Mouse (Mus musculus): ENCODE measurements around the gene Slc9c1. TPM values are rescaled to one million over a fixed set of nuclear protein-coding genes. Genes with fewer than 3 reads are reported as not detected.
"Not testable (repeated sequence)": the region's sequence is repeated elsewhere in the genome, so short reads cannot be mapped to it uniquely, and the experiment has no call there.

Gene Slc9c1
- total RNA-seq (2021): not detected
- long read RNA-seq: 0 reads

GRCm38 (mm10) chr16:45535009-45535408, at the start of gene Slc9c1:
Gene Slc9c1, plus strand, starts transcription at chr16:45535309.
- no peak for DNase-seq (ENCODE audit: low spot score in 2 of 2)

- no peak for DNase-seq (ENCODE audit: low spot score in 2 of 2)
These were observed 42.2 kb upstream of the Slc9c1 start, which contains the start of gene Gm609 for GRCm38 (mm10) chr16:45492927-45493326. Gene Gm609, minus strand, starts transcription at chr16:45492969.

DNA sequence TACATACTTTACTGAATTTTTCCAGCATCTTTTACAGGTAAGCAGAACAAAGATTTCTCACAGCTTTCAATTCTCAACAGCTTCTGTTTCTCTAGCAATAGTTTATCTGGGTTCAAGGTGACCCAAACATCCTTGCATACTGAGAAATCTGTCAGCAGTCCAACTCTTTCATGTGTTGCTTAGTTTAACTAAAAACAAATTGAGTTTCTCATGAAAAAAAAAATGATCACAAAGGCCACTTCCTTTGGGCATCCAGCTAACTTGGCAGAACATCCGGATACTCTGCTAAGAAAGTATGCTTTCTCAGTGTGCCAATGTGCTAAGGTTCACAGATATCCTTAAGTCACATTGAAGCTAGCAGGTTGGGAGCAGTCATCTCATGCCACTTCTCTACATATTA, 39.8 kb upstream of the Slc9c1 start:
- DNase-seq (ENCODE audit: low spot score in 2 of 2): no peak

DNA sequence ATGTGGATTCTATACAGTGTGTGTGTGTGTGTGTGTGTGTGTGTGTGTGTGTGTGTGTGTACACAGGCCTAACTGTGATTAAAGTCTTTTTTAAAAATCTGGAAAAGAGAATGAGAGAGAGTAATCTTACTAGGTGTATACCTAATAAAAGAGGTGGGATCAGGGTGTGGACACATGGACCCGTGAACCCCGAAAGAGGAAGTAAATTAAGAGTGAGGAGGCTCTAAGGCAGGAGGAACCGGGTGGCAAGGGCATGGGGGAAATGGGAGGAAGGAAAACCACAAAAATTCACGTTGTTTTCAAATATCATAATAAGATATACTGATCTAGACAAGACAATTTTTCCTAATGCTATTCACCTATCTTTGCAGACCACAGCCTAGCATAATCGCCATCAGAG, 9.6 kb upstream of the Slc9c1 start:
- no peak for DNase-seq (ENCODE audit: low spot score in 2 of 2)

DNA sequence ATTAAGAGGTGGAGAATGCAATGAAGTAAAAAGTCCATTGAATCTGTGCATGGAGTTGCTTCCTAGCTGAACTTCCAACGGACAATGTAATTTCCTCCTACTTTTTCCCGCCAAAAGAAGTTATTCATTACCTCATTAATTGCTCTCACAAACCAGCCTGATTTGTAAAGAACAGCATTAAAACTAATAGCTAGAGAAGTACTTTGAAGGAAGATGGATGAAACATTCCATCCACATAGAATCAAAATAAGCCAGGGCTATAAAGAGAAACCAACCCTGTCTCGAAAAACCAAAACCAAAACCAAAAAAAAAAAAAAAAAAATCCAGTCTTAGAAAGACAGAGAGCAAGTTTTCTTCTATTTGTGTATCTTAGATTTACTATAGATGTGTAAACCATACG, 3.2 kb upstream of the Slc9c1 start, which contains the start of gene Gm17783:
TSS of gene Gm17783 (minus strand) at position 101 of the 400 bp plus-strand sequence.
- DNase-seq (ENCODE audit: low spot score in 2 of 2): no peak

- not testable (repeated sequence) for DNase-seq (ENCODE audit: low spot score in 2 of 2)
These were observed 3.2 kb downstream of the Slc9c1 start for GRCm38 (mm10) chr16:45538342-45538741.

DNA sequence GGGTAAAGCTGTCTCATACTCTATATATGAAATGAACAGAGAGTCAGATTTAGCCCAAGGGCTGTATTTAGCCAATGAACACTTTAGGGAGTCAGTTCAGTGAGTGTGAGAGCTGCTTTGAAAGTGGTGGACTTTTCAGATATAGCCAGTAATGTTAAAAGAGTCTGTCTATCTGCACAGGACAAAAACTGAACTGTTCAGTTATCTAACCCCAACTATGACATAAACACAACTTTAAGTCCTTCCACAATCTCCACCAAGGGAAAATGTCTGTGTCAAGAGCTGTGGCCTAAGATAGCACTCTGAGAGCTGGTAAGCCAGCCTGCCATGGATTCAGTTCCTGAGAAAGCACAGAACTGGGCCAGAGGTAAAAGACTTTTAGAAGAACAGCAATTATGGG, 7.0 kb downstream of the Slc9c1 start:
- no peak for DNase-seq (ENCODE audit: low spot score in 2 of 2)

GRCm38 (mm10) chr16:45544341-45544740, 9.2 kb downstream of the Slc9c1 start:
- DNase-seq (ENCODE audit: low spot score in 2 of 2): no peak

DNA sequence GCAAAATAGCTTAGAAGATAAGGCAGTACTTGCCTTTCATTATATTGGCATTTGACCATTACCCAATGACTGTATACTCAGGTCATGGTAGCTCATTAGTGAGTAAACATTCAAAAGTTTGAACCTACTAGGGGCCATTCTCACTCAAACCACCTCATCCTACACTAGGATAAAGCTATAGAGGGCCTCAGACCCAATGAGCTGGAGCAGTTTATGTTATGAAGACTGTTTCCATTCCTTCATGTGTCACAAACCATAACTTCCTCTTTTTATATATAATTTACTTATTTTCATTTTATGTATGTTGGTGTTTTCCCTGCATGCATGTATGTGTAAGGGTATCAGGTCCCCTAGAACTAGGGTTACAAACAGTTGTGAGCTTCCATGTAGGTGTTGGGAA, 12.9 kb downstream of the Slc9c1 start:
- no peak for DNase-seq (ENCODE audit: low spot score in 2 of 2)

GRCm38 (mm10) chr16:45551579-45551978, 16.5 kb downstream of the Slc9c1 start:
- no peak for DNase-seq (ENCODE audit: low spot score in 2 of 2)

- no peak for DNase-seq (ENCODE audit: low spot score in 2 of 2)
These were observed 26.6 kb downstream of the Slc9c1 start for GRCm38 (mm10) chr16:45561747-45562146.

- DNase-seq (ENCODE audit: low spot score in 2 of 2): no peak
These were observed 37.2 kb downstream of the Slc9c1 start for GRCm38 (mm10) chr16:45572307-45572706.

DNA sequence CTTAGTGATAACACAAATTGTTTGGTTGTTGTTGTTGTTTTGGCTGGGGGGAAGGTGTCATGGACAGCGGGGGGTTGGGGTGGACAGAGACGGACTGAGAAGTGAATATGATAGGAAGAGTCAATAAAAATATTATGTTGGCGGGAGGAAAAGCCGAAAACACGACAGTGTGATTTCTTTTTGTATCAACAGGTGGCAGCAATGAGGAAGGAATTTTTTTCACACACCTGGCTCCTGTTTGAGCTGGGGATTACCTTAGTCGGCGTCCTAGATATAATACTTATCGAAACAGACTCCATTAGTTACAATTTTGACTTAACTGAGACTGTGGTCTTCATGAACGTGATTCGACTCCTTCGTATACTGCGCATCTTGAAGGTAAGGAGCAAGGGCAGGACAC, 44.8 kb downstream of the Slc9c1 start:
- no peak for DNase-seq (ENCODE audit: low spot score in 2 of 2)

- peak; percentile 9 to 12 for DNase-seq (ENCODE audit: low spot score in 2 of 2)
These were observed 47.4 kb downstream of the Slc9c1 start for GRCm38 (mm10) chr16:45582512-45582911.

DNA sequence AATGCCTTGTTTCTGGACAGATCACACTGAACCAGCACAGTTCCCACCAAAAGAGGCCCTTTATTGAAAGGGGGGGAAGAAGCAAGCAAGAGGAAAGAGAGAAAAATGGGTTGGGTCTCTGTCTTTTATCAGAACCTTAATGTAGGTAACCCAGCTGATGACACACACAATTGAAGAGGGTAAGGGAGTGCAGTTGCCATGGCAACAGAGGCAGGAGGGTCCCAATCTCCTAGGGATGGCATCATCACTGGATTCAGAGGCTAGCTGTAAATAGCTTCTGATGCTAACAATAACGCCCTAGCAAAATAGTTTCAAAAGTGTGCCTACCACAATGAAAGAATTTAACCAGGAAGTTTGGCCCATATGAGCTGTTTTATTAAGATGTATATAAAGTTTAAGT, 58.5 kb downstream of the Slc9c1 start:
- DNase-seq (ENCODE audit: low spot score in 2 of 2): no peak

DNA sequence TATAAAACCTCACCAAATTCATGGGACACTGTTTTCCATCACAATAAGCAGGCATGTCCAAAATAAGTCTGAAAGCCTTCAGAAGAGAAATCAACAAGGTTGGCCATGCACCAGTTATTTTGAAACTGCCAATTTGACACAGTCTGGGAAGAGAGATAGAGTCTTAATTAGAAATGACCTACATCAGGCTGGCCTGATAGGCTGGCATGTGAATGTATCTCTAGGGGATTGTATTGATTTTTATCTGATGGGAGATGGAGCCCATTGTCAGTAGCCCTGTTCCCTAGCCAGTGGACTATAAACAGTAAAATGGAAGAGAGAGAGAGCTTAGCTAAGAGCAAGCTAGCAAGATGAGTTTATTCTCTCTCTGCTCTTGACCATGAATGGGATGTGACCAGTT, 60.4 kb downstream of the Slc9c1 start:
- DNase-seq (ENCODE audit: low spot score in 2 of 2): no peak

DNA sequence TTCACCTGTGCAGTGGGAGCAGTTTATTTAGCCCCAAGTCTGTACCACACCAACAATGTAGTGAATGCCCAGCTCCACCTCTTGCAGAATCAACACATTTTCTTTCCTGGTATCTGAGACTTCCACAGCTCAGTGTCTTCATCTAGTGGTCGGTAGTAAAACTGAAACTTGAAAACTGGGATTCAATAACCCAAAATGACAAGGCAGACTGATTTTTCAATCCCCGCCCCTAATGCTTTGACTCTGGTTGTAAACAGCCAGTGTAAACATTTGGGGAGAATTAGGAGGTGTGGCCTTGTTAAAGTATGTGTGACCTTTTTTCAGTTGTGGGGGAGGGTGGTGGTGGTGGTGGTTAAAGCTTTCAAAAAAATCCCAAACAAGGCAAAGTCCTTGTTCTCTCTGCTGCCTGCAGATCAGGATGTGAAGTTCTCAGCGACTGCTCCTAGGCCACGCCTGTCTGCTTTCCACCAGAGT, 73.4 kb downstream of the Slc9c1 start:
- peak in 1 of 2 experiments; percentile 7 for DNase-seq (ENCODE audit: low spot score in 2 of 2)

DNA sequence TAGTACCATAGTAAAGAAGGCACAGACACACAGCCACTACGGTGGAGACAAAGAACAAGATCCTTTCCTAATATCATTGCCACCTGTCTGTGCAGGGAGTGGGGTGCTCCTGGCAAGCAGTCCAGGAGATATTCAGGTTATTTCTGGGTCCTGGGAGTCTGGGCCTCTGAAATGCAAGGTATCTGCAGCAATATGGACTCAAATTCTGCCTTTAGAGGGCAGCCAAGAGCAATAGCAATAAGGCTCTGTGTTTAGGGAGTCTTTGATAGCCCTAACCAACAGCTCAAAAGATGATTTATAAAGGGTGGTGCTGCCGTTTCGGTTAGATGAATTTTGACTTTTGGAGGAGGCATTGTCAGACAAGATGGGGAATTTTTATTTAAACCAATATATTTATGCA, 74.2 kb downstream of the Slc9c1 start:
- peak in 1 of 2 experiments; percentile 37 for DNase-seq (ENCODE audit: low spot score in 2 of 2)

- DNase-seq (ENCODE audit: low spot score in 2 of 2): no peak
These were observed 75.2 kb downstream of the Slc9c1 start, which contains the start of gene Gcsam for GRCm38 (mm10) chr16:45610267-45610666. Gene Gcsam, plus strand, starts transcription at chr16:45610380.

DNA sequence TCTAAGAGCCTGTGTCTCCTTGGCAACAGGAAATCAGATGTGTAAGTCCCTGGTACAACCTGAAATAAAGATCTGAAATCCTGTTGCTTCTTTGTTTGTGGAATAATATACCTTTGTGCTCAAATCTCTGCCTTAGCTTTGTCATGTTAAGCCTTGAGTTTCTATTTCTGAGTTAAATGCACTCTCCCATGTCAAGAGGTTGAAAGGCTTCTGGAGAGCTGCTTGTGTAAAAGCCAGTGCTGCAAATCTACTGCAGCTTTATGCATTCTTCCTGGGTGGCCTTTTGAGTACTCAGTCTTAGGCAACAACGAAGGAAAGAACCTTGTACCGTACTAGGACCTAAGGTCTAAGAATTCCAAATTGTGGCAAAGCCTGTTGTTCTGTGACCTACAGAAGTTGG, 78.1 kb downstream of the Slc9c1 start:
- DNase-seq (ENCODE audit: low spot score in 2 of 2): no peak

GRCm38 (mm10) chr16:45615944-45616343, 80.8 kb downstream of the Slc9c1 start:
- DNase-seq (ENCODE audit: low spot score in 2 of 2): no peak

DNA sequence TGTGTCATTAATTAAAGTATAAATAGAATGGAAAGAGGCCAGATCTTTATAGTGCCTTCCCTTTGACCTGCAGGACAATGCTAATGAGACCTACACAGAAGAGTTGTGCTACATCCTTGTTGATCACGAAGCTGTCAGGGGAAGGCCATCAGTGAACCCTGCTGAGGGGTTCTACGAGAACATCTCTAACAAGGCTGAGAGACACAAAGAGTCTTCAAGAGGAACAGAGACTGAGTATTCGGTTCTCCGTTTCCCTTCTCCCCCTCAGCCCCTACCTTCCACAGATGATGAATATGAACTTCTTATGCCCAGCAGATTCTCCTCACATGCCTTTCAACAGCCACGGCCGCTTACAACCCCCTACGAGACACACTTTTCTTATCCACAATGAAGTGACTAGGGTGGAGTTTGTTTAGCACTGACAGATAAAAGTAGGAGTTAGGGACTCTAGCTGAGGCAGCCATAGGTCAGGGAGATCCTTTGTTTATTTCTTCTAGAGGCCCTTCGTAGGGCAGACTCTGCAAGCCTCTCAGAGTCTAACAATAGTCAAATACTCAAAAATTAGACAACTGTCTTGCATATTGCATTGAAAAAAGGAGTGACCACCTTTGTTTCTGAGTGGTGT, 84.8 kb downstream of the Slc9c1 start:
- no peak for DNase-seq (ENCODE audit: low spot score in 2 of 2)

DNA sequence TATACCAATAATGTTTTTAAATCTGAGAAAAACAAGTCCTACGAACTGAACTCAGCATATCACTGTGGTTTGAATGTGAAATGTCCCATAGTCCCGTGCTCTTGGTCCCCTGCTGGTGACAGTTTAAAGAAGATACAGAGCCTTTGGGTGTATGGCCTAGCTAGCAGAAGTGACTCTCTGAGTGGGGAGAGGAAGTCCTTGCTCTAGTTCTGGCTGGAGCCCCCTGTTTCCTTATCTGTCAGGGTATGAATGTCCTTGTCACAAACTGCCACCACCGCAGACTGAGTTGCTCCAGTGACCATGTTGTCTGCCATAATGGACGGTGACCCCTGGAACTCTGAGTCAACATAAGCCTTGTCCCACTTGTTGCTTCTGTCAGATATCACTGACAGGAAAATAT, 88.1 kb downstream of the Slc9c1 start:
- DNase-seq (ENCODE audit: low spot score in 2 of 2): no peak

Data from layer of hippocampus, postnatal 10 days (tissue).